Mouse (Mus musculus) gastrocnemius, postnatal 4 days (tissue): ENCODE results near the gene Dennd4b. TPM values are rescaled to one million over a fixed set of nuclear protein-coding genes. Genes with fewer than 3 reads are reported as not detected.
"Not testable (repeated sequence)": the region's sequence is repeated elsewhere in the genome, so short reads cannot be mapped to it uniquely, and the experiment has no call there.

Experiments
- DNase-seq, 2 experiments: peaks; one replicate each; pipeline ENCODE4 v3.0.0; 2021 to 2022; ENCODE audit warnings: low spot score in 2 of 2, mixed read lengths in 2 of 2
- long read RNA-seq, 2 experiments: library from polyadenylated mRNA; stranded (forward); transcript quantifications; one replicate each; pipeline ENCODE4 v2.0.0; 2021
- total RNA-seq, 2 experiments: library from RNA; stranded (reverse); gene quantifications; 2 replicates each; pipeline ENCODE4 v1.2.3; 2021

Dennd4b gene
- total RNA-seq = 10 to 100 TPM; 26.1 to 27.2 TPM
- long read RNA-seq, experiment 1, full-length matches to known transcripts = 9 of 35 reads
- long read RNA-seq, experiment 1, partial matches to known transcripts = 22 of 35 reads
- long read RNA-seq, experiment 1, other reads (novel, unspliced or antisense) = 4 of 35 reads
- long read RNA-seq, experiment 2, full-length matches to known transcripts = 20 of 64 reads
- long read RNA-seq, experiment 2, partial matches to known transcripts = 30 of 64 reads
- long read RNA-seq, experiment 2, other reads (novel, unspliced or antisense) = 14 of 64 reads

DNA sequence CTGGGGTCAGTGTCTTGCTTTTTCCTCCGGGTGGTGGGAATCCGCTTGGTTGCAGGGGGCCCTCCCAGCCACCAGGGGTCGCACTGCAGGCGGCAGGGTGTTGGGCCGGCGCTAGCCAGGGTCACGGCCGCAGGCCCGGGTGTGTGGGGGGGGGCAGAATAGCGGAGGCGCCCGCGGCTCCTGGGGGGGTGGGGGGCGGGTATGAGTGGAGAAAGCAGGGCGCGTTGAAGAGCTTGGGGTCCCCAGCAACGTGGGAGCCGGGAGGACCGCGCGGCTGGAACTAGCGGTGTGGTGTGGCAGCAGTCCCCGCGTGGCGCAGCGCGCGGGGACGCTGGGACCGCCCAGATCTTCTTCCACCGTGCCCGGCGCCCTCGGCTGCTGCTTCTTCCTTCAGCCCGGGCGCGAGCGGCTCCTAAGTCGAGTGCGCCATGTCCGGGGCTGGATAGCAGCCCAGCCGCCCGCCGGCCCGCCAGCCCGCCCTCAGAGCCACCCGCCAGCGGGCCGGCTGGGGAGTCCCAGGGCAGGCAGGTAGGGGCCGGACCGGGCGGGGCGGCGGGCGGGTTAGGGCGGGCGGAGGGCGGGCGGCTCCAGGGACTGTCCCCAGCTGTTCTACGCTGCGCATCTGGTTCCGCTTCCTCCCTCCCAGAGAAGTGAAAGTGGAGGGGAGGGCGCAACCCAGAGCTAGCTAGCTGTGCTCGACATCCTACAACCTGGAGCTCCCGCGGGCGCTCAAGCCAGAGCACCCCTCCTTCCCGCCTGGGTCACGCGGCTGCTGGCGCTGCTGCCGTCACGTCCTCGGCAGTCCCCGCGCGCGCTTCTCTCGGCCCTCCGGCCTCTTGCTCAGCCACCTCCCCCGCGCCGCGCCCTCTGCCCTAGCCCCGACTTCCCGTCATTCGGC is at the start of gene Dennd4b:
TSS of gene Dennd4b (plus strand) at position 152 of the 898 bp plus-strand sequence.
- DNase-seq = peak; percentile 95 to 96

DNA sequence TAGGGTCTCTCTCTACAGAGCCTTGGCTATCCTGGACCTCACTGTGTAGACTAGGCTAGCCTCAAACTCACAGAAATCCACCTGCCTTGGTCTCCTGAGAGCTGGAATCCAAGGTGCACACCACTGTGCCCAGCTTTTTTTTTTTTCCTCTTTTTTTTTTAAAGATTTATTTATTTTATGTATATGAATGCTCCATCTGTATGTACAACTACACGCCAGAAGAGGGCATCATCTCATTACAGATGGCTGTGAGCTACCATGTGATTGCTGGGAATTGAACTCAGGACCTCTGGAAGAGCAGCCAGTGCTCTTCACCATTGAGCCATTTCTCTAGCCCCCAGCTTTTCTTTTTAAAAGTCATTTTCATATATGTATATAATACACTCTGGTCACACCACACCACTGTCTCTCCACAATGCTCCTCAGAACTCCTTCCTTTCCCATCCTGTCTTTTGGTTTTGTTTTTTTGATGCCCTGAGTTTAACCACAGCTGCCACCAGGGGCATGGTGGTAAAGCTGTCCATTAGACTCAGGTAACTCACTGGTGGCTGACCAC is 49.1 kb upstream of the Dennd4b start:
- DNase-seq = no peak

DNA sequence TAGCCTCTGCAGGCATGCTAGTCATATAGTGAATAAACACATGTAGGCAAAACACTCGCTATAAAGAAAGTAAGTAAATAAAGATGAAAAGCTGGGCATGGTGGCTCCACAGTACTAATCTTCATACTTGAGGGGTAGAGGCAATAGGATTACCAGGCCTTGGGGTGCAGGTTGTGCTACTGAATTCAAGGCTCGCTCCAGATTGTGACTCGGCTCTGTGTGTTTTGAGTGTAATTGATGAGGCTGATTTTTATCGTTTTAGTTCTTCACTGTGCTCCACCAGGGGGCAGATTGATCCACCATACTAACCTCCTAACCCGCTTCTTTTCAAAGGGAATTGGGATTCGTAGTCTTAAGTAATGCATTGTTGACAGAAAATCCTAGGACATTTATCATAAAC is 44.9 kb upstream of the Dennd4b start:
- DNase-seq = peak in 1 of 2 experiments; percentile 49

DNA sequence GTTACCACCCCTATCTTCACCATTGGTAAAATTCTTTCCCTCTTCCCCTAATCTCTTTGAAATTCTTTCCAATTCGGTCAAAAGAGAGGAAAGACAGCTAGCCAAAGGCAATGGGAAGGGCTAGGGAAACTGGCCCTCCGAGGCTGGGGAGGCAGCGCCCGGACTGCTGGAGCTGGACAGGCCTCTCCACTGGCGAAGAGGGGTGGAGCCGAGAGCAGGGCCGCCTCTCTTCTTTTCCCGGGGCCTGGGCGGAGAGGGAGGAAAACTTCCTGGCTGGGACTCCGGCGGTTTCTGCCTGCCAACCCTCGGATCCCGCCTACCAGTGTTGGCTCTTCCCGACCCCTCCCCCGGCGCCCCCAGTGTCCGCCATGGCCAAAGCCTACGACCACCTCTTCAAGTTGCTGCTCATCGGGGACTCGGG is 44.4 kb upstream of the Dennd4b start:
- peak; percentile 61 to 85 for DNase-seq

DNA sequence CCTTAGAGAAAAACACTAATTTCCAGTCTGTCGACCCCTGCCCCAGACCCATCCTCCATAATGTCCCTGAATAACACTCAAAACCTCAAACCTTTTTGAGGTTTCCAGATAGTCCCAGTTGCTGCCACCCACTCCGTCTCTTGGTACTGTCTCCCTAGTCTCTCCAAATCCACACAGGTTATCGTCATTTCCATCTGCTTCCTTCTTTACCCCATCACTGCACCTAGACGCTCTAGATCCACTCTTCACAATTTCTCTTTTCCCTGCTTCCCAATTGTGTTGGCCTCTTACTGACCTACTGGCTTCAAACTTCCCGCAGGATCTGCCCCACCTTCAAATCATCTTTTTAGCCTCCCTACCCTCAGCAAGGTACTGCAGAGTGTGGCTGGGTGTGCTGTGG is 43.9 kb upstream of the Dennd4b start:
- no peak for DNase-seq

DNA sequence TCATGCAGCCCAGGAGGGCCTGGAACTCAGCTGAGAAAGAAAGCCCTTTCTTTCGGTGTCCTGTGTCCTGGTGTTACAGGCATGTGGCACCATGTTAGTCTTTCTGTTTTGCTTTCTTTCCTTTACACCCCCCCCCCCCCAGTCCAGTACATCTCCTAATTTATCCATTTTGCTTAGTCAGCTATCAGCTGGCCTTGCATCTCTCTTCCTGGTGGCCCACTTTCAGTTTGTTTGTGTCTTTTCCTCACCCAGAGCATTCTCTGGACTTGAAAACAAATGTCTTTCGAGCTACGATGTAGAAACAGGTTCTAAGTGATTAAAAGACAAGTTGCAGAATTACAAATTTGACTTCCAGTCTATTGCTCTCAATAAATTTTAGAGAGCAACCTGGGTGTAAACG is 42.5 kb upstream of the Dennd4b start:
- no peak for DNase-seq

DNA sequence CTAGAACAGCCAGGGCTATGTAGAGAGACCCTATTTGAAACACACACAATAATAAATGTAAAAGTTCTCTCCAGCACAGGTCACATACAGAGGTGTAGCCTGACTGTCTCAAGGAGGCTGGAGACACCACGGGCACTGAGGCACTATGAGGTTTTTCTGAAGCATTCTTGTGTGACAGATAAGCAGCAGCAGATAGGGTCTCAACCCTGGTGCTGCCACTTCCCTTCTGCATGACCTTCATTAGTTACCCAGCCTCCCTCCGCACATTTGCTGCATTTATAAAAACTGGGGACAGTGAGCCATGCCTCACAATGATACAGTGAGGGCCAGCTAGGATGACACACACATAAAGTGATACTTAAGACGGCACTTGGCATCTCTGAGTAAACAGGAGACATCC is 42.0 kb upstream of the Dennd4b start:
- no peak for DNase-seq

DNA sequence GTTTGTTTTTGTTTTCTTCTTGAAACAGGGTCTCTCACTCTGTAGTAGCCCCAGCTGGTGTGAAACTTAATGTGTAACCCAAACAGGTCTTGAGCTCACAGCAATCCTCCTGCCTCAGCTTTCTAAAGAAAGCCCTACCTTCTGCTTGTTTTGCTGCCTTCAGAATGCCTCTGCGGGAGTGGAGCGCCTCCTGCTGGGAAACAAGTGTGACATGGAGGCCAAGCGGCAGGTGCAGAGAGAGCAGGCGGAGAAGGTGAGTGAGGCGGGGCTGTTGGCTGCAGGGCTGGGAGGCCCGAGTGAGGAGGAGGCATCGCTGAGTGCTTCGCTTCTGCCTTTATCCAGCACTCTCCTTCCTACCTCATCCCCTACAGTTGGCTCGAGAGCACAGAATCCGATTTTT is 40.7 kb upstream of the Dennd4b start:
- no peak for DNase-seq

DNA sequence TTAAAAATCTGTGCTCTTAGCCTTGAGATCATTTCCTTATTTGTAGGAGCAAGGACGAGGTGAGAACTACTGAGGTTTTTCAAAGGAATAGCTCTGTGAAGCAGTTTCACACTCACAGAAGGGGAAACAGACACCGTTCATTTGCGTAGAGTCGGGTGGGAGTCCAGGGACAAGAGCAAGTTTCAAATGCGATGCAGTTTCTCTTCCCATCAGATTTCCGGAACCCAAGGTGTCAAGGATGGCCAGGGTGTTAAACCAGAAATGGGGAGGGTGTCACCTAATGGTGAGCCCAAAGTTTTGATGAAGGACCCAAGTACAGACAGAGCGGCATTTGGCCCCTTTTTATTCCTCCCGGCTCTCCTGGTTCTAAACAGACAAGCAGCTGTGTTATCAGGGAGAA is 33.9 kb upstream of the Dennd4b start:
- DNase-seq = no peak

DNA sequence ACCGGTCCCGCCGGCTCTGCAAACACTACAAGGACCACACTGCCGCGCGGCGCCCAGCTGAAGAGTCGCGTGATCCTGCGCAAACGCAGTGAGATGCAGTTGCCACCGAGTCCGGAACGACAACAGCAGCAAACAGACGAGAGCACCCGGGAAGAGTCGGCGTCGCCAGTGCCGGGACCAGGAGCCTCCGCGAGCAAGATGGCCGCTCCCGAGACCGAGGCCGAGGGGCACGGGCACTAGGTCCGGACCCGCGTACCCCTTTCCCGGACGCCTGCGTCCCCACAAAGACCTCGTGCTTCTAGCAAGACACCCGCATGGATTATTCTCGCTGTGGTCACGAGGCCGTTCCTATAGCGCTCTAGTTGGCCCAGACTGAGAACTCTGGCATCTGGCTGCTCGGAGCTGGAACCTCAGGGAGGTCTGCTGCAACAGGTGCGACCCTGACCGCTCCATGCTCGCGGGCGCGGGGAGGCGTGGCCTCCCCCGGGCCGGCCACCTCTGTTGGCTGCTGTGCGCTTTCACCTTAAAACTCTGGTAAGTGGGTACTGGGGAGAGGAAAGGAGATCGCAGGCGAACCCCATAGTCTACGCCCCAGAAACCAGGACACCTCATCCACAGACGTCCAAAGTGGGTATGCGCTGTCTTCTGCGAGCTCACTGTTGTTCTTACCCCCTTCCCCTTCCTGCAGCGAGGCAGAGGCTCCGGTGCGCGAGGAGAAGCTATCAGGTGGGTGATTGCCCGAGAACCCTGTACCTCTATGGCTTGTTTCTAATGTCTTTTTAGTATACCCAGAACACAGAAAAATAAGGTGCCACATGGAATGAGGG is 33.3 kb upstream of the Dennd4b start, which contains the start of gene Jtb:
TSS of gene Jtb (plus strand) at position 91 of the 827 bp plus-strand sequence.
- peak; percentile 77 to 90 for DNase-seq

DNA sequence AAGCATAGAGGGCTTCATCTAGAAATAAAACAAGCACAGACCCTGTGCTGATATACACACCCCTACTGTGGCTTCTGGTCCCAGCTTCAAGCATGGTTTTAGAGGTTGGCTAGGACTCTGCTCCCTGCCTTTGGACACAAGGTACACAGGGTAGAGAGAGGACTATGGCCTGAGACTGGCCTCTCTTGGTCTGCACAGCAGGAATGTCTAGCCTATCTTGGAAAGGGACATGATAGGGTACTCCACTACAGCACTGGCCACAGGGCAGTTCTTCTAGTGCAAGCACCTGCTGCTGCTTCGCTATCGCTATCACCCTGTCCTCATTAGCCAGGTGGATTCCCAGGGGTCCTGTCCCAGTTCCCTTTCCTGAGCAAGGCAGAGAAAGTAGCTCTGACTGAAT is 23.7 kb upstream of the Dennd4b start:
- no peak for DNase-seq

DNA sequence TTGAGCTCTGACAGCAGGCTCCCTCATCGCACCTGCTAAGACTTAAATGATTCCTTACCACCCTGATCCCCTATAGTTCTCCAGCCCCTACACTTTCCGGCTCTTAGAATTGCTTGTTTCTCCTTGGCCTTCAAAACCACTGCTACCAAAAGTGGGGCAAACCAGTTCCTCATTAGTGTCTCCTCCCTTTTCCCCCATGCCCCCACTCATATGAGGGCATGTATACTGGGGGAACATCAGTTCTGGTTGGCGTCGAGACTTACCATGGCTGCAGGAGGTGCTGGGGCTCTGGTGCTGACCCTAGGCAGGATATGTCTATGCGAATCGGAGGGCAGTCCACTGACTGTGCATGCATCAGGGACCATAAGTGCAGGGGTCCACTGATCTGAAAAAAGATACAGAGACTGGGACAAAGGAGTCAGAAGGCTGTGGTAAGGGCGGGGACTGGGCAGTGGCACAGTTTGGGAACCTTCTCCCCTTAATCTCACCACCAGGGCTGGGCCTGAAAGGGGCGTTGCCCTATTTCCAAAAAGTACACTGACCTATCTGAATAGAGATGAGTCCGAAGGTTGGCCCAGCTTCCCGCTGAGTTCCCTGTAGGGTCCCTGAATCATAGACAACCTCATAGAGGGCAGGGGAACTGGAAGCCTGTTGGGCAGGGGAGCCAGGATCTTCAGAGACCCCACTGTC is 23.2 kb upstream of the Dennd4b start:
- no peak for DNase-seq

DNA sequence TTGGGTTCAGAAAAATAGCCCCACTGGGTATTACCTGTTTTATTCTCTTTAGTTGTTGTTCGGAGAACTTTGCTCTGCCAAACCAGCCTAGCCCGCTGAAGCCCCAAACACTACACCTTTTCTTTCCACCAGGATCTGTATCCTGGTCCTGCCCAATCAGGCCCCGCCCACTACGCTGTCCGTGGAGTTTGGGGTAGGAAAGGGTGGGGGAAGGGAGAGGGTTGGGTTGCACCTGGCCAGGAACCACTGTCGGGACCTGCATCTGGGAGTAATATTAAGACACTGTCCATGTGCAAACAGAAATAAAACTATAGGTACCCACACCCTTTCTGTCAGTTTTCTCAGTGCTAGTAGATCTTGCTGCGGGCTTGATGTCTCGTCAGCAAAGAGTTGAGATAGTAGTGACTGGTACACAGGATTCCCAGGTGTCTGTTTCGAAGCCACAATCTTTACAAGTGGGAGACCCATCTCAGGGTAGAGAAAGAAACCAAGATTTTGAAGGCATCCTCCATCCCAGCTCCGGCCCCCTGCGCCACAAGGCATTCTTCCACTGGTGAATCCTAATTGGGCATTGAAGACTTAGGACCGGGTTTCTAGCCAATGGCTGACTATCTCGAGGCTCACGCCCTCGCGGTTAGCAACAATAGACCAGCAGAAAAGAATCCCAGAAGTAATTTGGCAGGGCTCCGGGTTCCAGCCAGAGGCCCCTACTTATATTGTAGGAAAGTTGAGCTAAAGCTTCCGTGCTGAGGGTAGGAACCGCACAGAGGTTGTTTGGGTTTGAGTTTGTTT is 21.8 kb upstream of the Dennd4b start, which contains the start of gene Creb3l4:
TSS of gene Creb3l4 (minus strand) at position 529 of the 792 bp plus-strand sequence.
- peak in 1 of 2 experiments; percentile 63 for DNase-seq

DNA sequence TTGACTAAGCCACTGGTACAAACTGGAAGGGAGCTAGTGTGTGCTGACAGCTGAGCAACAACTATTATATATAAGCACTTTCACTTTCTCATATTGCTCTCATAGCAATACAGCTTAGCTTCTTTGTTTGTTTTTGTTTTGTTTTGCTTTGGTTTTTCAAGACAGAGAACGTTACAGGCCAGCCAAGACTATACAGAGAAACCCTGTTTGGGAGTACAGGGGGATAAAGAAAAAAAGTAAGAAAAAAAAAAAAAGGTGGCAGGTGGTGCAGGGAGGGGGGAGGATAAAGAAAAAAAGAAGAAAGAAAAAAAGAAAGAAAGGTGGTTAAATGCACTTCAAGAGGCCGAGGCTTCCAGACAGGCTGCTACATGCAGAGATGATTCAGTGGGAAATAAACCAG is 19.6 kb upstream of the Dennd4b start:
- DNase-seq = no peak

DNA sequence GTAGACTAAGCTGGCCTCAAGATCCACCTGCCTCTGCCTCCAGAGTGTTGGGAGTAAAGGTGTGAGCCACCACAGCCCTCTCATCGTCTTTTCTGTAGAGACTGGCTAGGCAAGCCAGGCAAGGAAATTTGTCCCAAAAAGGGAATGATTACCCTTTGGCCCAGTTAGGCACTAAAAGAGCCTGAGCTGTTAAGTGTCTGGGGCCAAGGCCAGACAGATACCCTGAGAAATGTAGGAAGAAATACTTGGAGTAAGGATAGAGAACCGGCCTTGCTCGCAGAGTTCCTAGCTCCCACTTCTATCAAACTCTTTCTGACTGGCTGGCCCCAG is 17.4 kb upstream of the Dennd4b start:
- DNase-seq = no peak

DNA sequence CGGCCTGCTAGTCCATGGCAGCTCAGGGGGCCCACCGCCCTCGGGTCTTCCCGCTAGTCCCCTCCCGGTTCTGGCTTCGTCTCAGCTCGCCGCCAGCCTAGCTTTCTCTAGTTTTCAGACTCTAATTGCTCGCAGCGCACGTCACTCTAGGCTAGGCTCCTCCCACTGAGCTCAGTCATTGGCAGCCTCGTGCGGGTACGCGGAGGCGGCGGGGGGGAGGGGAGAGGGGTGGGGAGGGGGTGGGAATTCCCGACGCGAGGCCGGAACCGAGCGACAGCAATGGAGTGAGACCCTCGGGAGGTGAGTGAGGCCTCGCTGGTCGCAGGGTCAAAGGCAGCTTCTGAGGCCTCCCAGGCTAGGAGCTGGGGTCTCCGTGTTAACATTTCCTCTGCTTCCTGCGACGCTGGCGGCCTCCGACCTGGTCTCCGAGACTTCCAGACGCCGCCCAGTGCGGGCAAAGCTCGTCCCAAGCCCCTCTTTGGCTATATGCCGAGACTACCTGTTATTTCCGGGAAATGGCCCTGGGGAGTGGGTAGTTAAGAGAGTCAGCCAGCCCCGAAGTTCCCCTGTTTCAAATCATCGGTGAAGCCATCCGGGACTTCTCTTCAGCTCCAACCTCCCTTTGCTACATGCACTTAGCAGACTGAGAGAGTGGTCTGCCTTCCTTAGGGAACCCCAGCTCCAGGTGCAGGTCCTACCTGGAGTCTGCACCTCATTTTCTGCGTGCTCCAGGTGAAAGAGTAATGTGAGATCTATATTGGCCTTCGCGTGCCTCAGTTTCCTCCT is 16.8 kb upstream of the Dennd4b start, which contains the start of gene Slc39a1:
TSS of gene Slc39a1 (plus strand) at position 213 of the 786 bp plus-strand sequence.
- peak; percentile 81 to 94 for DNase-seq

DNA sequence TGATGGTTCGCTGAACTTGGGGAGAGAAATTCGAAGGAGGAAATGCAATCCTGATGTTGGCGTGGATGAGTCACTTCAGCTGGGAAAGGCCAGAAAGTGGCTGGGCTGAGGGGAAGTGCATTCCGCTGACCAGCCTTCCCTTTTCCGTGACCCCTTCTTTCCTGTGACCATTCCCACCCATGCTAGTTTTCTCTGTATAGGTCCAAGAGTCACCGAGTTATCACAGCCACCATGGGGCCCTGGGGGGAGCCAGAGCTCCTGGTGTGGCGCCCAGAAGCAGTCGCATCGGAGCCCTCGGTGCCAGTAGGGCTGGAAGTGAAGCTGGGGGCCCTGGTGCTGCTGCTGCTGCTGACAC is 16.3 kb upstream of the Dennd4b start:
- peak in 1 of 2 experiments; percentile 39 for DNase-seq

DNA sequence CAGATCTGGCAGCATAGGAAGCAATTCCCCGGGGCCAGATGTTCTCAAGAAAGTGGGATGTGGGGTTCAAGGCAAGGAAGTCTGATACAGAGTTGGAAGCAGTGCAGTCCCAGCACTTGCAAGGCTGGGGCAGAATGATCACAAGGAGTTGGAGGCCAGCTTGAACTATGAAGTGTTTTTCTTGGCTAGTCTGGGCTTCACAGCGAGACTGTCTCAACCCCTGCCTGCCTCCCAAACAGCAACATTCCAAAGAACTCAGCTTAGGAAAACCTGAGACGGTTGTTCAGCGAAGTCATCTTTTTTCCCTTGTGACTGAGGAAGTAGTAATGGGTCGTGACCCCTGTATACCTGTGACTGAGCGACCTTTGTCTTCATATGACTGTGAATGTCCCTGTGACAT is 14.2 kb upstream of the Dennd4b start:
- DNase-seq = no peak

DNA sequence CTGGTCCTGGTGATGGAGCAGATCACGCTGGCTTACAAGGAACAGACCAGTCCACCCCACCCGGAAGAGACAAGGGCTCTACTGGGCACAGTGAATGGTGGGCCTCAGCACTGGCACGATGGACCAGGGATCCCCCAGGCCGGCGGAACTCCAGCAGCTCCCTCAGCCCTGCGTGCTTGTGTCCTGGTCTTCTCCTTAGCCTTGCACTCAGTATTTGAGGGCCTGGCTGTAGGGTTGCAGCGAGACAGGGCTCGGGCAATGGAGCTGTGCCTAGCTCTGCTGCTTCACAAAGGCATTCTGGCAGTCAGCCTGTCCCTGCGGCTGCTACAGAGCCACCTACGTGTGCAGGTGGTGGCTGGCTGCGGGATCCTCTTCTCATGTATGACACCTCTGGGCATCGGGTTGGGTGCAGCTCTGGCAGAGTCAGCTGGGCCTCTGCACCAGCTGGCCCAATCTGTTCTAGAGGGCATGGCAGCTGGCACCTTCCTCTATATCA is 13.2 kb upstream of the Dennd4b start:
- not testable (repeated sequence) for DNase-seq
